Comparison of ENCODE assay signal across 25 mouse cellular contexts in genomic region chr13:15907806-15908205, GRCm38 (mm10).
A peak's percentile ranks its signal among the peaks of the same experiment; 100 is the strongest.
DNase-seq lines count a peak whose midpoint lies in the region; ATAC-seq and TF ChIP-seq lines count a peak whose summit lies in the region.
"Had no signal": no experiment of that assay in that cellular context is flagged by ENCODE, and none has a peak within 500 bp of the region (broad histone marks: within the 10 kb centered on the region; RNA-seq: fewer than 3 reads in every experiment).

No protein-coding gene starts in this region.

- no peak for ATAC-seq in hindbrain, embryonic 12.5 days (ENCODE audit: low FRiP score)
- ATAC-seq: activated CD4-positive, CD25-positive, alpha-beta regulatory T cell, adult 4 months; forebrain, embryonic 13.5 days; forebrain, embryonic 15.5 days; forebrain, postnatal 0 days; Patski had no signal

- no peak overlapping the region for H3K4me3 ChIP-seq in liver, adult 2 months (ENCODE audit: insufficient read depth, low read depth, low read length)
- no peak overlapping the region for H3K4me3 ChIP-seq in myocyte
- H3K4me3 ChIP-seq in hindbrain, embryonic 12.5 days = no peak overlapping the region
- H3K4me3 ChIP-seq: embryonic facial prominence, embryonic 13.5 days; embryonic facial prominence, embryonic 15.5 days; erythroblast, embryonic 14.5 days; forebrain, embryonic 13.5 days; forebrain, embryonic 15.5 days had no signal

- no peak for TF ChIP-seq POLR2A in liver, adult 2 months (IDR thresholded peaks at IDR 0.05; ENCODE audit: extremely low read depth, insufficient read depth, low read length)
- TF ChIP-seq POLR2A in myocyte (IDR thresholded peaks at IDR 0.05; ENCODE audit: insufficient read length, low read depth) = no peak

- no peaks in the 10 kb centered on the region for H3K36me3 ChIP-seq in liver, adult 2 months (ENCODE audit: control insufficient read depth, insufficient read depth, low read length)
- H3K36me3 ChIP-seq in myocyte (ENCODE audit: control insufficient read depth, insufficient read depth) = no peaks in the 10 kb centered on the region
- H3K36me3 ChIP-seq in hindbrain, embryonic 12.5 days = no peaks in the 10 kb centered on the region
- H3K36me3 ChIP-seq: embryonic facial prominence, embryonic 13.5 days; embryonic facial prominence, embryonic 15.5 days; forebrain, embryonic 15.5 days had no signal

- WGBS in liver, adult 2 months = 37% methylated on average over 1 of the region's 1 CpGs
- WGBS in hindbrain, embryonic 12.5 days = 79% methylated on average over 1 of the region's 1 CpGs

- no peak for TF ChIP-seq CTCF in liver, adult 2 months (IDR thresholded peaks at IDR 0.05; ENCODE audit: low read depth, low read length)

- no peak overlapping the region for H3K9ac ChIP-seq in liver, adult 2 months (ENCODE audit: low read depth, low read length)
- no peak overlapping the region for H3K9ac ChIP-seq in hindbrain, embryonic 12.5 days
- H3K9ac ChIP-seq: embryonic facial prominence, embryonic 13.5 days; embryonic facial prominence, embryonic 15.5 days; forebrain, embryonic 13.5 days; forebrain, embryonic 15.5 days; forebrain, postnatal 0 days had no signal

- H3K27ac ChIP-seq in liver, adult 2 months (replicated peaks; ENCODE audit: insufficient read depth, low read depth, low read length) = no peak overlapping the region
- H3K27ac ChIP-seq in hindbrain, embryonic 12.5 days = no peak overlapping the region
- H3K27ac ChIP-seq: embryonic facial prominence, embryonic 13.5 days; embryonic facial prominence, embryonic 15.5 days; forebrain, embryonic 13.5 days; forebrain, embryonic 15.5 days had no signal

- no peak overlapping the region for H3K4me2 ChIP-seq in myocyte (ENCODE audit: low read depth)
- H3K4me2 ChIP-seq in hindbrain, embryonic 12.5 days (replicated peaks) = no peak overlapping the region
- H3K4me2 ChIP-seq: embryonic facial prominence, embryonic 13.5 days; embryonic facial prominence, embryonic 15.5 days; forebrain, embryonic 13.5 days; forebrain, embryonic 15.5 days had no signal

- H3K79me2 ChIP-seq in liver, adult 2 months (ENCODE audit: control insufficient read depth, insufficient read depth, low read length) = no peaks in the 10 kb centered on the region
- no peaks in the 10 kb centered on the region for H3K79me2 ChIP-seq in myocyte (ENCODE audit: control insufficient read depth, insufficient read depth)

- no peak overlapping the region for H3ac ChIP-seq in myocyte (ENCODE audit: control insufficient read depth, insufficient read length)

- no peaks in the 10 kb centered on the region for H3K4me1 ChIP-seq in liver, adult 2 months (ENCODE audit: control insufficient read depth, insufficient read depth, low read length)
- H3K4me1 ChIP-seq in hindbrain, embryonic 12.5 days = no peaks in the 10 kb centered on the region
- H3K4me1 ChIP-seq: embryonic facial prominence, embryonic 13.5 days; embryonic facial prominence, embryonic 15.5 days; forebrain, embryonic 13.5 days; forebrain, embryonic 15.5 days had no signal

- DNase-seq in liver, adult 2 months (ENCODE audit: extremely low read depth, low read depth, low spot score) = peak; percentile 6
- DNase-seq in liver (no peak), 416B (ENCODE audit: low read depth) (peak; percentile 62)
- DNase-seq in fibroblast of lung, adult 2 months (ENCODE audit: low read depth) = peak; percentile 34
- no peak for DNase-seq in cerebellum, postnatal 25 days
- no peak for DNase-seq in kidney, postnatal 25 days
- DNase-seq: adrenal gland, adult 8-10 months; adrenal gland, postnatal 14 days; adrenal gland, postnatal 36 days; cerebellum, adult 11-12 months; cerebellum, adult 2 months; cerebellum, adult 9-10 months; cerebellum, postnatal 10 days; cerebellum, postnatal 36 days; embryo, embryonic 11 days; forebrain, postnatal 0 days had no signal

- H3K9me3 ChIP-seq in hindbrain, embryonic 12.5 days (replicated peaks) = no peaks in the 10 kb centered on the region
- H3K9me3 ChIP-seq: embryonic facial prominence, embryonic 13.5 days; embryonic facial prominence, embryonic 15.5 days; forebrain, embryonic 13.5 days; forebrain, embryonic 15.5 days had no signal

- no peaks in the 10 kb centered on the region for H3K27me3 ChIP-seq in liver, adult 2 months (ENCODE audit: control insufficient read depth, insufficient read depth, low read length)
- no peaks in the 10 kb centered on the region for H3K27me3 ChIP-seq in myocyte (ENCODE audit: control insufficient read depth, insufficient read depth, insufficient read length)
- H3K27me3 ChIP-seq in hindbrain, embryonic 12.5 days = no peaks in the 10 kb centered on the region
- H3K27me3 ChIP-seq: embryonic facial prominence, embryonic 13.5 days; embryonic facial prominence, embryonic 15.5 days; forebrain, embryonic 13.5 days; forebrain, embryonic 15.5 days; Patski had no signal

TF ChIP-seq in myocyte, 11 proteins besides CTCF, POLR2A, EP300 and RAD21:
- TF ChIP-seq TCF3 (IDR thresholded peaks at IDR 0.05; ENCODE audit: insufficient read length, low read depth) = no peak
- no peak for TF ChIP-seq TCF12 (IDR thresholded peaks at IDR 0.05; ENCODE audit: insufficient read depth, poor library complexity, severe bottlenecking)
- peak; percentile 78 for TF ChIP-seq CEBPB (IDR thresholded peaks at IDR 0.05; ENCODE audit: insufficient read depth, poor library complexity, severe bottlenecking)
- TF ChIP-seq REST (IDR thresholded peaks at IDR 0.05; ENCODE audit: insufficient read depth, insufficient read length) = no peak
- no peak for TF ChIP-seq USF1 (IDR thresholded peaks at IDR 0.05; ENCODE audit: low read depth)
- no peak for TF ChIP-seq MYOG (IDR thresholded peaks at IDR 0.05; ENCODE audit: control insufficient read depth in 1 of 3, insufficient read depth in 1 of 3, insufficient read length in 2 of 3, low read depth in 2 of 3)
- TF ChIP-seq MAX (IDR thresholded peaks at IDR 0.05; ENCODE audit: low read depth) = no peak
- no peak for TF ChIP-seq POLR2AphosphoS2 (IDR thresholded peaks at IDR 0.05; ENCODE audit: insufficient read length, low read depth)
- no peak for TF ChIP-seq SRF (IDR thresholded peaks at IDR 0.05; ENCODE audit: control insufficient read depth, insufficient read length, low read depth)

Comparison
In these comparisons a context has a peak if more than half of its experiments do, and no peak if none do; other contexts are left out.
1. DNase-seq: peak in liver, adult 2 months (single experiment), 416B (single experiment) and fibroblast of lung, adult 2 months (single experiment); none in liver (single experiment), cerebellum, postnatal 25 days (0 of 2) and kidney, postnatal 25 days (0 of 2).